Mouse (Mus musculus) heart, postnatal 0 days (tissue): ENCODE results near the gene Myo6.

Source experiments
- CTCF ChIP-seq: IDR thresholded peaks from 2 replicates; pipeline ENCODE4 v1.5.1; 2016; ENCODE audit warnings: antibody characterized with exemption, control low read depth, low read depth
- EP300 ChIP-seq: IDR thresholded peaks from 2 replicates; pipeline ENCODE4 v1.6.1; 2016; ENCODE audit warnings: antibody characterized with exemption, low read depth

DNA sequence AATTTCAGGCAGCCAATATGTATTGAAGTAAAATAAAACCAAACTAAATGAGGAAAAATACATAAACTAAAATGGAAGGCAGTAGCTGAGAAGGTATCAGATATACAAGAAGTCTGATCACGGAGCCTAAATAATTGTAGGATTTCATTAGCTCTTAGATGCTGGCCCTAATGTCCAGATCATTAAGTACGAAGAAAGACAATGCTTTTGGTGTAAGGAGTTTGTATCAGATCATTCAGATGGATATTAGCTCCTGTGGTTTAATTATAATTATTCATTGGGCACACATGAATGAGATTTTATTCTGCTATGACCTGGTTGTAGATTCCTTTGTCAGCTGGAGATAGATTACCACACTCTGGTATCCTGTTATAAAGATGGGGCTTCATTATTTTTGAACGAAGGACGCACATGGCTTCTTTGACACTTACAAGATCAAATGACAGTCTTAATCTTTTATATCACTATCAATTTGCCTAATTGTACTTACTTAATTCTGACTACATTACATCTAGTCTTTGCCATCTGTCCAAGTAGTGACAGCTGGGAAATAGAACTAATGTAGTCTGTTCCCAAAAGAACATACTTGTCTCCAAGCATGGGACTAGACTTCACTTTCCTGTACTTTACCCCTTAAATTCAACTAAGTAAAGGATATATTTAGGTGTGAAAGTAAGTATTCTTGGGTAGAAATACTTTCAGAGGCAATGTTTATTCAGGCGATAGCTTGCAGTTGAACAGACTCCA, 61.9 kb downstream of the Myo6 start:
- TF ChIP-seq CTCF (no peak), EP300 (no peak)
